Mouse (Mus musculus) olfactory bulb, adult 2 months (tissue): ENCODE results near the gene Arhgap9.

Experiments used
- CTCF ChIP-seq: fragments of 200-500 bp; IDR thresholded peaks from 2 replicates; pipeline ENCODE4 v1.5.1; 2012; ENCODE audit warnings: low read depth, mild to moderate bottlenecking, low read length, moderate library complexity; ENCODE audit not compliant: insufficient read depth
- POLR2A ChIP-seq: fragments of 200-500 bp; IDR thresholded peaks from 2 replicates; pipeline ENCODE4 v1.6.1; 2012; ENCODE audit warnings: mild to moderate bottlenecking, low read depth, low read length, moderate library complexity; ENCODE audit not compliant: insufficient read depth

DNA sequence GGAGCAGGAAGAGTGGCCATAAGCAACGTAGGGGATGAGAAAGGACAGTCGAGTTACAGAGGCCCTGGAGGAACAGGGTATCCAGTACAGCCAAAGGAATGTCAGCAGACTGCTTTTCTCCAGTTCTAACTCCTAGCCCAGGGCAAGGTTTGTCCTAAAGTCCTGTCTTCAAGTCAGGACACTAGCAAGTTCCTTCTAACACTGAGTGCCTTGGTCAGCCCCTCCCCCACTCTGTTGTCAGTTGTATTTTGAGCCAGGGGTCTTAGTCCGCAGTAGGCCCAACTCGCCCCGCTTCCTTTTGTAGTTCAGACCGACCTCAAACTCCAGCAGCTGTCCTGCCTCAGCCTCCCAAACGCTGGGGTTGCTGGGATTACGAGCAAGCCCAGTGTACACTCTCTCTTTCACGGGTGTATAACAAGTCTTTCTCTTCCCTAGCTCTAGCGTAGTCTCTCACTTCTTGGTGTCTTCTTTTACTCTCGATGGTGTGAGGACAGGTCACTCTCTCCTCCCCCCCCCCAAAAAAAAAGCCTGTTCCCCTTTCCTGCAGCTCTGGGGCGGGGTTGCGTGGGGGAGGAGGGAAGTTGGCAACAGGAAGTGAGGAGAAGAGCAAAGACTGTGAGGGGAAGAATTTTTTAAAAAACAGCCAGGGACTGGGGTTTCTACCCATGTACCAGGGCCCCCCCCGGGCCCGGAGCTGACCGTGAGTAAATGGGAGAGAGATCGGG, 1.5 kb downstream of the Arhgap9 start:
- no peak for TF ChIP-seq CTCF
- TF ChIP-seq POLR2A: no peak
